Mouse (Mus musculus) layer of hippocampus, postnatal 14 days (tissue): ENCODE data around the gene B4galt3. TPM values are rescaled to one million over a fixed set of nuclear protein-coding genes. Genes with fewer than 3 reads are reported as not detected.

Source experiments
- total RNA-seq, 2 experiments: library from RNA; stranded (reverse); gene quantifications; 2 replicates each; pipeline ENCODE4 v1.2.3; 2021

B4galt3 gene
- total RNA-seq, 2 experiments from 2014 or later: 54.8 to 62.8 TPM

Other genes with a start within 250 kb of the B4galt3 start
- gene Fcgr3, start 205.4 kb upstream of the B4galt3 start, total RNA-seq: 10 to 100 TPM; 10.2 to 11.6 TPM
- 1 to 10 TPM; 1.8 to 3.9 TPM for gene Cfap126, start 156.4 kb upstream of the B4galt3 start, total RNA-seq
- gene Sdhc, start 119.7 kb upstream of the B4galt3 start, total RNA-seq: 100 to 1,000 TPM; 196 to 214 TPM
- not detected for gene Mpz, start 119.6 kb upstream of the B4galt3 start, total RNA-seq
- 10 to 100 TPM; 43.1 to 44.4 TPM for gene Pcp4l1, start 74.1 kb upstream of the B4galt3 start, total RNA-seq
- under 1 TPM in 1 of 2 experiments, not detected in 1; 0.12 TPM for gene Nr1i3, start 56.4 kb upstream of the B4galt3 start, total RNA-seq
- 10 to 100 TPM; 66.3 to 75.2 TPM for gene Tomm40l, start 47.8 kb upstream of the B4galt3 start, total RNA-seq
- gene Apoa2, start 45.3 kb upstream of the B4galt3 start, total RNA-seq: 1 to 10 TPM; 1.3 to 3.2 TPM
- 10 to 100 TPM; 14.4 to 14.6 TPM for gene Fcer1g, start 36.0 kb upstream of the B4galt3 start, total RNA-seq
- gene Adamts4, start 19.9 kb upstream of the B4galt3 start, total RNA-seq: 10 to 100 TPM; 31.5 to 34.6 TPM
- gene Ndufs2, start 18.9 kb upstream of the B4galt3 start, total RNA-seq: 100 to 1,000 TPM; 274 to 282 TPM
- gene Ppox, start 10.9 kb downstream of the B4galt3 start, total RNA-seq: 10 to 100 TPM; 24.2 to 25.2 TPM
- gene Usp21, start 17.7 kb downstream of the B4galt3 start, total RNA-seq: 10 to 100 TPM; 49.2 to 53.6 TPM
- gene Ufc1, start 24.7 kb downstream of the B4galt3 start, total RNA-seq: 100 to 1,000 TPM; 112 TPM
- 10 to 100 TPM; 32.4 to 32.7 TPM for gene Dedd, start 58.8 kb downstream of the B4galt3 start, total RNA-seq
- 10 to 100 TPM; 40.5 to 41.4 TPM for gene Nit1, start 75.3 kb downstream of the B4galt3 start, total RNA-seq
- 100 to 1,000 TPM; 123 to 135 TPM for gene Pfdn2, start 75.3 kb downstream of the B4galt3 start, total RNA-seq
- 1 to 10 TPM; 6.8 to 7.4 TPM for gene Klhdc9, start 90.5 kb downstream of the B4galt3 start, total RNA-seq
- 1 to 10 TPM; 2.1 to 3.1 TPM for gene Nectin4, start 99.8 kb downstream of the B4galt3 start, total RNA-seq
- 1 to 10 TPM; 2.1 to 2.4 TPM for gene Arhgap30, start 118.6 kb downstream of the B4galt3 start, total RNA-seq
- gene Usf1, start 141.0 kb downstream of the B4galt3 start, total RNA-seq: 100 to 1,000 TPM; 129 to 135 TPM
- gene Tstd1, start 148.5 kb downstream of the B4galt3 start, total RNA-seq: 1 to 10 TPM; 2.6 to 2.9 TPM
- 1 to 10 TPM; 6.9 to 7.7 TPM for gene F11r, start 167.2 kb downstream of the B4galt3 start, total RNA-seq
- gene Alyref2, start 233.2 kb downstream of the B4galt3 start, total RNA-seq: 1 to 10 TPM; 7.5 to 8.9 TPM